Mouse (Mus musculus) liver, embryonic 14.5 days (tissue): Measurements from ENCODE around the gene Med1.
A peak's percentile ranks its signal among the peaks of the same experiment; 100 is the strongest.

Source experiments
- CTCF ChIP-seq: IDR thresholded peaks from 2 replicates; pipeline ENCODE4 v1.5.1; 2016; ENCODE audit warnings: antibody characterized with exemption, low read depth, control low read depth
- EP300 ChIP-seq: IDR thresholded peaks from 2 replicates; pipeline ENCODE4 v1.6.1; 2016; ENCODE audit warnings: antibody characterized with exemption, low read depth

GRCm38 (mm10) chr11:98192901-98193805 lies at the start of gene Med1:
- TF ChIP-seq CTCF (no peak), EP300 (peak; percentile 45)
